Mouse (Mus musculus) spleen, postnatal 10 days (tissue): ENCODE data around the gene Abcb4.
"Not testable (repeated sequence)": the region's sequence is repeated elsewhere in the genome, so short reads cannot be mapped to it uniquely, and the experiment has no call there.

Experiments used
- DNase-seq, 2 experiments: peaks; one replicate each; pipeline ENCODE4 v3.0.0; 2021 to 2022; ENCODE audit warnings: low spot score in 2 of 2

Gene Abcb4

DNA sequence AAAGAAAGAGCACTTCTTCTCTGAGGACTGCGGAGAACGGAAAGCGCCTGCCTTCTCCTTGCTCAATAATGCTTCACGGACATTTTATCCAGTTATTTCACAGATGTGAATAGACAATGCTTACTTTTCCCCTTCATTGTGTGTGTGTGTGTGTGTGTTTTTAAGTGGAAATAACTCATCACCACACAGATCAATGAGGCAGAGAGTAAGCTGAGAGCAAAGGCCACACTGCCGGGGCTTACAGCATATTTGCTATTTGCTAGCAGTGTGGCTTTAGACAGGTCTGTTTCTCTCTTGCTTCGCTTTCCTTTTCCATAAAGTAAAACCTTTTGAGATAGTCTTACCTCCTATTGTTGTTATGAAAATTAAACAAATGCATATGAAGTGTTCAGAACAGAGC, 11.0 kb downstream of the Abcb4 start:
- no peak for DNase-seq

DNA sequence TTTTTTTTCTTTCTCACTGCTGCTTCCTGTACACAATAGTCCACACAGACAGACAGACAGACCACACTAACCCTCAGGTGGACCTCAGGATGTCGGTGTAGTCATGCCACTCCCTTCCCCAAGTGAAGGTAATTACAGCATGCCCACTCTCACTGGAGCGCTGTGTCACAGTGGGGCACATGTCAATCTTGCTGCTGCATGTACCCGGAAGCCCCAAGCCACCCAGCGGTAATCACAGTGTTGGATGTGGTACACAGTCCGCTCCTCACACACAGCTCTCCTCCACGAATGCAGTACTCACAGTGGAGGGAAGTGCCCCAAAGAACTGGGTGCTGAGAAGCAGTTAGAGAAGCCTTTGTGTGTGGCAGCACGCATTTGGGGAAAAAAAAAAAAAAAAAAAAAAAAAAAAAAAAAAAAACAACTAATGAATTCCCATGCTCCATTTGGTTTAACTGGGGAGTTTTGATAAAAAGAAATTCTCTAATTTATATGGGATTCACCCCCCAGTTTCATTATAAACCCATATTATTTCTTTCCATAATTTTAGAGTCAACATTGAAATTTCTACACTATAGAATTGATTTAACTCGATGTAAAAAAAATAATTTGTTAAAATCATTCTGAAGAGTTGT, 18.2 kb downstream of the Abcb4 start:
- peak in 1 of 2 experiments; percentile 37 for DNase-seq

DNA sequence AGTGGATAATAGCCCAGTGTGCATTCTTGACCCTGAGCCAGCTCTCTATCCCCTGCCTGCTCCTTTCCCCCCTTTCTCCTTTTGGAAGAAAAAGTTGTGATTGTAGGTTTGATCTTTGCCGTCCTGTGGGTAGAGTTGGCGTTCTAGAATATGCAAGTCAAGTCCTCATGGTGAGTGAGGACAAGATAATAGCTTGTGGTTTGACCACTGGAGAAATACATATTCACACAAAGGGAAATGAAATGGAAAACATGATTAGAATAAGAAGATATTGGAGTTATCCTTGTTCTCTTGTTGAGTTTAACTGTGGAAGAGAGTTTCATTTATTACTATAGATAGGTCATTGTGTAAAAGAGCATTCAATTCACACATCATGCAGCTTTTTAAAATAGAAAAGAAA, 22.9 kb downstream of the Abcb4 start:
- no peak for DNase-seq

DNA sequence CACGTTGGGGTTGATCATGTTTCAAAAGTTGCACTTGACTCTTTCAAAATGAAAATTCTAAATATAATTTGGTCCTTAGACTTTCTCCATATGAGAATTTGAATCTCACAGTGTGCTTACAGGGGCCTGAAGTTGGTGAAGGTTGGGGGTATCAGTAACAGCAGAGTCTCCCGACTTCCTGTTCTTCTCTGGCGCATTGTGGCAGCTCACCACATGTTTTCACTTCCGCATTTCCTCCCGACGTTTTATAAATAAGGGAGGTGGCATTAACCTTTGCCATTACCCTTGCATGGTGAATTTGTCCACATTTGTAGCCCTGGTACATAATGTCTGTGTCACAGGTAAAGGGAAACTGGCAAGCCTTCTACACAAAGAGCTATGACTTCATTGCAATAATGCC, 23.6 kb downstream of the Abcb4 start:
- DNase-seq: no peak

DNA sequence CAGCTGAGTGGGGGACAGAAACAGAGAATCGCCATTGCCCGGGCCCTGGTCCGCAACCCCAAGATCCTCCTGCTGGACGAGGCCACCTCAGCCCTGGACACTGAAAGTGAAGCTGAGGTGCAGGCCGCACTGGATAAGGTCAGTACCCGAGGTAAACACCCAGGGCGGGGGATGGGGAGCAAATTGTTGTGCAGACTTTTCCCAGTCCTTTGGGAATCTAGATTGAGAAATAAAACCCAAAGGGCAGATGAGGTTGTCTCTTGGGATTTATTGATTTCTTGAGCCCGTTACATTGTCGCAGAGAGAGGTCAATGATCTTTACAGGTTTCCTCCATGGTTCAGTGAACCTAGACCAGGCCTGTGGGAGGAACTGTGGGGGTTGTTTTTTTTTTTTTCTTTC, 34.9 kb downstream of the Abcb4 start:
- DNase-seq: no peak

DNA sequence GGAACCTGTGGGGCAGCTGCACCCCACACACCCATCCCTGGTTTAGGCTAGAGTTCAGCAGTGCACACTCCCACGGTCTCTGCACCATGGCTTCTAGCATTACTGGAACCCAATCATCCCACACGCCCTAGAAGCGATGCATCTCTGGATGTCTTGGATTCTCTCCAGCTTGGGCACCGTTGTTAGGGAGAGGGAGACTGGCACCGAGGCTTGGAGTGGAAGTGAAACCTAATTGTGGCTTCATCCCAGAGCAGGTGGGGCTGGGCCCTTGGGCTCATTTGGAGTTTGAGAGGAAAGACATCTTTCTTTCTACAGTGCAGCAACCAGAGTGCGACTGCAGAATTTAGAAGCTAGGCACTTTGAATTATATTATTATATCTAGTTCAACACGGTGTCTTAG, 44.4 kb downstream of the Abcb4 start:
- no peak for DNase-seq

DNA sequence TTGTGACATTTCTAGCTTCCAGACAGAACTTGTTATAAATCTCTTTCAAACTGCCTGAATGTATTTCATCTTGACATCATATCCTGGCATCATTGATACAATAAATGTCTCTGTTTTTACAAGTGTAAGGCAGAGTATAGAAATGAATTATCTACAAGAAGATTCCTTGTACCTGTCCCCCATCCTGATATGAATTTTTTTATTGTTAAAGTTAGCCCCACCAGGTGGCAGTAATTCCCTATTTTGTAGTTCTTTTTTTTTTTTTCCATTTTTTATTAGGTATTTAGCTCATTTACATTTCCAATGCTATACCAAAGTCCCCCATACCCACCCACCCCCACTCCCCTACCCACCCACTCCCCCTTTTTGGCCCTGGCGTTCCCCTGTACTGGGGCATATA, 47.7 kb downstream of the Abcb4 start:
- not testable (repeated sequence) for DNase-seq

DNA sequence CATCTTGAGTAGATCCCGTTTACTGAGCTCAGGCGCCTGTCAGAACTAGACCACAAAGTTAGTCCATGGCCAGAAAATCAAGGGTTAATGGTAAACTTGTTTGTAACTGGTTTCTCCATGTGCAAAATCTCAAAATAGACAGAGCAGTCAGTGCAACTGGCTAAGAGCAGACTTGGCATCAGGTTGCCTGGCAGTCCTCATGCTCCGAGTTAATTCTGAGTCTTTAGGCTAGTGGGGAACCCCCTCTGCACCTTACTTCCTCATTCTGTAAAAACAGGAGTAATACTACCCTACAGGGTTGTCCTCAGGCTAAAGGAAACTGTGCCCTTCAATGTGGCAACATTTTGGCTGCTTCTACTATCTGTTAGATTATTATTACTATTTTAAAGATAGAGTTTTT, 50.3 kb downstream of the Abcb4 start:
- DNase-seq: peak in 1 of 2 experiments; percentile 43

DNA sequence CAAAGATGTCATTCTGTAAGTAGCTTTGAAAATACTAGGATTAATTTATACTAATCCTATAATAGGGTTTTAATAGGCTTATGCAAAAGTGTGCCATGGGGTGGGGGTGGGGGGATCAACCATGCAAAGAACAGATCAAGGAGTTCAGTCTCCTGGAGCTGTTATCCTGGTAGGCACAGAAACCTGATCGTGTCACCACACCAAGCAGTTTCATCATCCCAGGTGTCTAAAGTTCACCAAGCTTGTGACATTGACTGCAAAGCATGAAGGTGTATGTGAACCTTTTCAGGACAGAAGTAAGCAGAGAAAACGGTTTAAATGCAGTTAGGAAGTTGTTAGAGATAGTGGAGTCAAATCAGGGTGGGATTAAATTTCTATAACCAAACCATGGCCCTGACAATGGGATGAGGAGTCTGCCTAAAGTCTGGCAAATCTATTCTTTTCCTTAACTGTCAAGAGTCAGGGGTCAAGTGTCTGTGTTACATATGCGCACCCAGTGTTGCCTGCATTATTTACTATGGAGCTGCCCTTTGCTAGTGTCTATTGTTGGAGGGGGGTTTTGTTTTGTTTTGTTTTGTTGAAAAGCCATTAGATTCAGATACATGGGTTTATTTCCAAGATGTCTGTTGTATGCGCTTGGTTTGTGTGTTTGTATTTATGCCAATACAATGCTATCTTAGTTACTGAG, 54.0 kb downstream of the Abcb4 start:
- DNase-seq: no peak

DNA sequence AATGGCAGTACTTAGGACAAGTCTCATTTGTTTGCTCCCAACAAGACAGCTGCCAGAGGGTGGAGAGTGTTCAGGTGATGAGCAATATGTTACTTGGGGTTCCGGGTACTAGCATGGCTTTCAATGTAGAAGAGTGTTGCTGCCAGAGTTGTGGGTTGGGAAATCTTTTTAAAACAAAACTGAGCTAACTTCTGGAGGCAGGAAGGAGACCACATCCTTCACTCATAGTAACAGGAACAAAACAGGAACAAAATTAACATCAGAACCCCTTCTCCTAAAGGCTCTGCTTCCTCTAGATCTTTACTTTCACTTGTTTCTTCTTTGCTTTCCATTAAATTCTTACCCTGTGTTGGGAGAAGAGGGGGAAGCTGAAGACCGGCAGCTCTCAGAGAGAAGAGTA, 60.1 kb downstream of the Abcb4 start:
- DNase-seq: no peak

DNA sequence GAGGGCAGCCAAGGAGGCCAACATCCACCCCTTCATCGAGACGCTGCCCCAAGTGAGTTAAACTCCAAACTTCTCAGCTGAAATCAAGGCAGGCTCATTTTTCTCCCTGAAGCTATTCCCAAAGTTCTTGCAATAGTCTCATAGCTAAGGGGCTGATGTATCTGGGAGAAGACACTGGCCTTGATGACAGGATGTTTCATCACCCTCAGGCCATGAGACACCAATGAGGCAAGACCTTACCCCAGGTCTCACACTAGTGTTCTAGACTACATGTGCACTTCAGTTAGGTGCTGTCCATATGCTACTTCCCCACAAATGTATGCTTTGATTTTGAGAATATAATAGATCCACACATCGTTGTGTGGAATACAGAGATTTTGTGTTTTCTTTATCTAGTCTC, 62.0 kb downstream of the Abcb4 start:
- DNase-seq: no peak

DNA sequence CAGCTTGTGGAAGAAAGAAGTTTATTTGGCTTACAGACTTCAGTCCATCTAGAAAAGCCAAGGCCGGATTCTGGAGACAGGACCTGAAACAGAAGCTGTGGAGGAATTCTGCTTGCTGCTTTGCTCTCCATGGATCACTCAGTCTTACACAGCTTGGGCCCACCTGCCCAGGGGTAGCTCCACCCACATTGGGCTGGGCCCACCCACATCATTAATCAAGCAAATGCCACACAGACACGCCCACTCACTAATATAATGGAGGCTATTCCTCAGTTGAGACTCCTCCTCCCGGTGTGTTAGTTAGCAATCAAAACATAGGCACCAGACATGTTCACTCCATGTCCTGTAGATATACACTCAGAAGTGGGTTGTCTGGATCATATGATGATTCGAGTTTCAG, 67.0 kb downstream of the Abcb4 start:
- no peak for DNase-seq

DNA sequence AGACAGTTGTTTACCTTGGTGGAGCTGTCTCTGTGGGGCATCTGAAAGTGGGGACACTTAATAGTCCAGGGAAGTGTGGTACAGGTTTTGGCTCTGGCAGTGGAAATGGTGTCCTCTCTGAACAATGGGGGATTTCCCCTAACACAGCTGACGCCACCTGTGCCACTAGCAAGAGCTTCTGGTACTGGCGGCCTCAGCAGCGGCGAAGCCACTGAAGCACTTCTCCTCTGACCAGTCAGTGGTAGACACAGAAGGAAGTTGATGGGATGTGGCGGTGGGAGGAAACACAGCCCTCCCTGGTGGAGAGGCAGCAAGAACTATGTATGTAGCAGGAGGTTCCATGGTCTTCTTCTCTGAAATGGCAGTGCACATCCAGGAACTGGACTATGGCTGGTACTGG, 71.0 kb downstream of the Abcb4 start:
- DNase-seq: no peak

DNA sequence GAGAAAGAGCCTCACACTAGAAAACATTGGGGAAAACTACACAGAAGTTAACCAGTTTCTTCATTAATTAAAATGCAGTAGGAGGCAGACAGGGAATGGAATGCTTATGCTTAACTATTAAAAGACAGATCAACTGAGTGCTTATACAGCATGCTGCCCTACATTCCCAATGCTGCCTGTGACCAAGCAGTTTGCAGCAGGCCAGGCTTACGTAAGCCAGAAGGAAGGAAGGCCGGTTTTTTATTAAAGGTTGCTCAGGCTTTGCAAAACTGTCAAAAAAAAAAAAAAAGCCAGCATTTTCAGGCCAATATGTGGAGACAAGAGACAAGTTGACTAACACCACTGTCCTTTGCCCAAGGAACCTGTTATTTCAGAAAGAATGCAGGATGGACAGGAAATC, 77.2 kb downstream of the Abcb4 start:
- DNase-seq: no peak

DNA sequence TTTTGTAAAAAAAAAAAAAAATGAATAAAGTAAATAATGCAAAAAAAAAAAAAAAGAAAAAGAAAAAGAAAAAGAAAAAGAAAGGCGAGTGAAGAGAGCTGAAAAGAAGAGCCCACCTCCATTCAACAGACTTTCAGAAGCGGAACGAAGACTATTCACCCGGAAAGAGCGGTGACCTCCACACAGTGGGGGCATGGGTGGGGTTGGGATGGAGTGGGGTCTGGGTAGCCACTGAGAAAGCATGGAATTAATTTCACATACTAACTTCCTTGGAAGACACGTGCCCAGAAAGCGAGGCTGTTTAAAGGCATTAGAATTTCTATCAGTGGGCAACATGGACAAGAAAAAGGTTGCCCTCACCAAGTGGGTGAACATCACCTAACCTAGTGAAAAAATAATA, 78.8 kb downstream of the Abcb4 start:
- no peak for DNase-seq

DNA sequence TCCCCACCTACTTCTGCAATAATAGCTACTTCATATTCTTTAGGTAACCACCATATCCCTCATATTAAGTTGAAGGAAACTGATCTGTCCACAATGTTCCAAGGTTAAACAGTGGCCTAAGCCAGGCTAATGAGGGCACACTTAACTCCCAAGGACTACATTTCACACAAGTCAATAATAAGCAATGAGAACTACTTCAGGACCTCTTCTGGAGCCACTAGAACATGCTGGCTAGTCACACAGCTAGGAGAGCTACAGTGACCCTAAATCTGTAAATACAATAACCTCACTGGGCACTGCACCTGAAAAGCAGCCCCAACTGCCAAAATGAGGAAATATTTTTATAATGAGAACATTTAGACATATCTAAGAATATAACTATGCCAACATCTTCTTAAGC, 81.2 kb downstream of the Abcb4 start:
- no peak for DNase-seq

DNA sequence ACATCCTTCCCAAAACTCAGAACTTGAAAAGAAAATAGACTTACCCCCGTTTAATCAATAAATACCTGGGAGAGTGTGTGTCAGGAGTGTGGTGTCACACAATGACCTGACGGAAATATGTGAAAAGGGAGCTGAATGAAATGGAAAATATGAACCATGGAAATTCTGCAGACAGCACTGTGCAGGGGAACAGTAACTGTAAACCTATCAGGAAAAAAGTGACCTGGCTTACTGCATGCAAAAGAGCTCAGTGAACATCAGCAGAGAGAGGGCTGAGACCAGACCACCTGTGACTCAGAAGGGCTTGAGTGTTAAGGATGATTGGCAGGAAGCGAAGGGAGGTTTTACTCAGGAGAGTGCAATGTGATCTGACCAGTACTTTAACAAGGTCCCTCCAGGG, 92.0 kb downstream of the Abcb4 start:
- DNase-seq: no peak

DNA sequence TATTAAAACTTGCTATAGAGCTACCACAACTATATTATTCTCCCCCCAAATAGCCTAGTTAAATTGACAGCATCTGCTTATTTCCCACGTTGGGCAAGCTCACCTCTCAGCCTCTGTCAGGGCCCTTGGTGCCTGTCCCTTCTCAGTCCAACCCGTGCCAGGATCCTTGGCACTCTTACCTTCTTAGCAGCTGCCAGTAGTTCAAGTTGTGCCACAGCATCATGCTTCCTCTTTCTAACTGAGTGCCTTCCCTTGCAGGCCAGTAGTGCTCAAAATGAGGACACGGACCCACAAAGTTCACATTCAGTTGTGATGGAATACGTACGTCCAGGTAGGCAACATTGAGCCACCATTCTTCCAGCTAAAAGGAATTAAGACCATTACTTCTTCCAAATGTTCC, 94.4 kb downstream of the Abcb4 start:
- no peak for DNase-seq

DNA sequence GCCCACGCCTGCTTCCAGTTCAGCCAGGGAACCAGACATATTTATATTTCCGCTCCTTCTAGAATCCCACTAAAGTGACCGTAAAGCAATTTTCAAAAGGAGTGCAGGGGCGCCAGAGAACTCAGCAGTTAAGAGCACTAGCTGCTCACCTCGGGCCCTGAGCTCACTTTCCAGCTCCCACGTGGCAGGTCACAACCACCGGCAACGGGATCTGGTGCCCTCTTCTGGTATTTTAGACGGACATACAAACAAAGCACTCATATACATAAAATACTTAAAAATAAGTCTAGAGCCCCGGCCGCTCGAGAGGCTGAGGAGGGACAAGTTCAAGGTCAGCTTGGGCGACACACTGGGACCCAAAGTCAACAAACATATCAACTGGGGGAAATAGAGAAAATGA, 97.0 kb downstream of the Abcb4 start:
- DNase-seq: no peak

DNA sequence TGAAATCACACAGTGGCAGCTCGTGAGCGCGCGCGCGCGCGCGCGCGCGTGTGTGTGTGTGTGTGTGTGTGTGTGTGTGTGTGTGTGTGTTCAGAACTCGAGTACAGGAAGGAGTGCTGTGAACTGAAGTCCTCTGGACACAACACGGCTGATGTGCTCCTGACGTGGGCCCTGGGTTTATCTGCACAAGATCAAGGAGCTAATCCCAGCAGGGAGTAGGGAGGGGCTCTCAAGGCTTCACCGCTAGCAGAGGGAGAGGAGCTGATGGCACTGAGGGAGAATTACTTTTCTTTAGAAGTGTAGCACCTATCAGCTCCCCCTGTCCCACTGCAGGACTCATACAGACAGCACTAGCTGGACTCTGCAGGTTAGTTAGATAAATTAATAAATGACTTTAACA, 98.1 kb downstream of the Abcb4 start:
- no peak for DNase-seq

DNA sequence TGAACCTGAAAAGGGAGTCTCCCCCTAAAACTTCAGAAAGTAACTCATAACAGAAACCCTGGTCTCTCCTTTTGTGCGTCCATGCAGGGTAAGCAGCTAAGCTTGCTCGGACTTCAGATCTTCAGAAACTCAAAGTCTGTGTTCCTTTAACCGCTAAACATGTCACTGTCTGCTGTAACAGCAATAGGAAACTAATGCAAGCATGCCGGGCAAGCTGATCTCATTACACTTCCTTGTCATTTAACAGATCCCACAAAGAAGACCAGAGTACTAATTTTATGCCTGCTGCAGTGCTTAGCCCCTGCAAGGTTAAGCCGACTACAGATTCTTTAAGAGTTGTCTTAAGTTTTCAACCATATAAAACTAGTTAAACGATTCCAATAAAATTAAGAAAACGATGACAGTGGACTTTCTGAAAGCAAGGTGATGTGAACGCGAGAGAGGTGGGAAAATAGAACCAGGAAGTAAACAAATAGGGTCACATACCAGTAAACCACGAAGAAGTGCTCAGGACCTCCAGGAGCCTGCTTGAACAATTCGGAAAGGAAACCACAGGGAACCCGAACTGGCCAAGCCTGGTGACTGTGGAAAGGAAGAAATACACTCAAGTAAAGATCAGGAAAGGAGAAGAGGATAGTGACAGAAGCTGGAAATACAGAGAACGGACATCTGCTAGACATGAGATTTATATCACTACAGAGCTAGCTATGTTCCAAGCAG, 102.6 kb downstream of the Abcb4 start:
- peak in 1 of 2 experiments; percentile 40 for DNase-seq

DNA sequence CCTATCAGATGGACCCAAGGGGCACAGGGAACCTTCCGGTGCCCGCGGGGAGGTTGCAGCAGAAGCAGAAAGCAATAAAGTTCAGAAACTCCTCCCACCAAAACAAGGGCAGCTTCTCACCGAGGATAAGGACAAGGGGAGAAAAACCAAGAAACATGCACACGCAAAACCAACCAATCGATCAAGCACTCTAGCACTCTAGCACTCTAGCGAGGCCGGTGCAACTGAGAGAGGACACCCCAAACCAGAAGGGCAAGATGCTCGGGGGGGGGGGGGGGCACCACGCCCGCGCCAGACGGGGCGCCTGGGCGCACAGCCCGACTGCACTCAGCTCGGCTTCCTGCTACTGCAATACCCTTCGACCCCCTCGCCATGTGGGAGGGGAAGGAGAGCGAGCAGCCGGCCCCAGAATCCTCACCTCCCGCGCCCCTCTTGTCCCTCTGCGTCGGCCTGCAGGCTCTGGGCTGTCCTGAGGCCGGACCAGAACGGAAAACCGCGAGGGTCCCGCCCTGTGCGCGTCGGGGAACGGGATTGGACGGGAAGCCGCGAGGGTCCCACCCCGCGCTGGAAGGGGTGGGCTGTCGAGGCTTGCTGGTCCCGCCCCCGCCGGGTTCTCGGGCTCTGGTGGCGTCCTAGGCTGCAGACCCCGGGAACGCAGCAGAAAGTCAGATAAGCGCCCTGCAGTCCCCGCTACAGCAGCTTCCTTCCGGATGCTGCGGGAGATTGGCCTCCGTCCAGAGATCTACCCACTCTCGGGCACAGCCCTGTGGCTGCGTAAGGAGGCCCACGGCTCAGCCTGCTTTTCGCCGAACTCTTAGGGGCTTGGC, 103.4 kb downstream of the Abcb4 start, which contains the start of gene Crot:
Crot (minus strand) TSS at position 639 of the 827 bp plus-strand sequence.
- DNase-seq: peak; percentile 77 to 89
